Mouse (Mus musculus): ENCODE measurements at regions not wholly inside any gene's neighbourhood (a gene's known extent, or its start where the extent isn't known, plus 50 kb on each side); places are given as distances from the start of the nearest gene placed in this dataset.

GRCm38 (mm10) chr6:127359391-127359874, 87.2 kb upstream of the Parp11 start:
- Histone ChIP-seq H3K9ac (replicated peaks) (no peak overlapping the region), H3K27me3 (replicated peaks) (0 out of 2 replicates have a peak, but pooled peaks cover 2% of the 10 kb centered on the region), H3K4me1 (0 out of 2 replicates have a peak, but pooled peaks cover 2% of the 10 kb centered on the region), H3K36me3 (no peaks in the 10 kb centered on the region), H3K4me2 (no peak overlapping the region), H3K4me3 (replicated peaks) (no peak overlapping the region), H3K27ac (replicated peaks) (no peak overlapping the region), H3K9me3 (replicated peaks) (no peaks in the 10 kb centered on the region)
- no peak for ATAC-seq (ENCODE audit: low FRiP score)
- WGBS, result 49% methylated on average over 9 of the region's 9 CpGs

GRCm38 (mm10) chr6:127362166-127362565, 84.5 kb upstream of the Parp11 start:
- Histone ChIP-seq H3K4me1 (0 out of 2 replicates have a peak, but pooled peaks cover 2% of the 10 kb centered on the region), H3K4me3 (replicated peaks) (no peak overlapping the region), H3K4me2 (no peak overlapping the region), H3K27me3 (replicated peaks) (0 out of 2 replicates have a peak, but pooled peaks cover 9% of the 10 kb centered on the region), H3K9me3 (replicated peaks) (no peaks in the 10 kb centered on the region), H3K36me3 (no peaks in the 10 kb centered on the region), H3K27ac (replicated peaks) (no peak overlapping the region), H3K9ac (replicated peaks) (no peak overlapping the region)
- WGBS, result 87% methylated on average over 5 of the region's 5 CpGs
- ATAC-seq (ENCODE audit: low FRiP score), result no peak

GRCm38 (mm10) chr6:127362966-127363752, 83.5 kb upstream of the Parp11 start:
- Histone ChIP-seq H3K36me3 (no peaks in the 10 kb centered on the region), H3K4me3 (replicated peaks) (no peak overlapping the region), H3K9ac (replicated peaks) (no peak overlapping the region), H3K27me3 (replicated peaks) (0 out of 2 replicates have a peak, but pooled peaks cover 9% of the 10 kb centered on the region), H3K4me2 (no peak overlapping the region), H3K4me1 (0 out of 2 replicates have a peak, but pooled peaks cover 2% of the 10 kb centered on the region), H3K9me3 (replicated peaks) (no peaks in the 10 kb centered on the region), H3K27ac (replicated peaks) (no peak overlapping the region)
- WGBS, result 14% methylated on average over 8 of the region's 8 CpGs
- peak; percentile 61; the same call in 1 of the 2 replicates for ATAC-seq (ENCODE audit: low FRiP score)

- Histone ChIP-seq H3K4me1 (0 out of 2 replicates have a peak, but pooled peaks cover 2% of the 10 kb centered on the region), H3K9me3 (replicated peaks) (no peaks in the 10 kb centered on the region), H3K27ac (replicated peaks) (no peak overlapping the region), H3K4me2 (no peak overlapping the region), H3K36me3 (no peaks in the 10 kb centered on the region), H3K27me3 (replicated peaks) (0 out of 2 replicates have a peak, but pooled peaks cover 9% of the 10 kb centered on the region), H3K9ac (replicated peaks) (no peak overlapping the region), H3K4me3 (replicated peaks) (no peak overlapping the region)
- 32% methylated on average over 7 of the region's 7 CpGs for WGBS
- no peak for ATAC-seq (ENCODE audit: low FRiP score)
Measured at GRCm38 (mm10) chr6:127363871-127364590, 82.6 kb upstream of the Parp11 start.

DNA sequence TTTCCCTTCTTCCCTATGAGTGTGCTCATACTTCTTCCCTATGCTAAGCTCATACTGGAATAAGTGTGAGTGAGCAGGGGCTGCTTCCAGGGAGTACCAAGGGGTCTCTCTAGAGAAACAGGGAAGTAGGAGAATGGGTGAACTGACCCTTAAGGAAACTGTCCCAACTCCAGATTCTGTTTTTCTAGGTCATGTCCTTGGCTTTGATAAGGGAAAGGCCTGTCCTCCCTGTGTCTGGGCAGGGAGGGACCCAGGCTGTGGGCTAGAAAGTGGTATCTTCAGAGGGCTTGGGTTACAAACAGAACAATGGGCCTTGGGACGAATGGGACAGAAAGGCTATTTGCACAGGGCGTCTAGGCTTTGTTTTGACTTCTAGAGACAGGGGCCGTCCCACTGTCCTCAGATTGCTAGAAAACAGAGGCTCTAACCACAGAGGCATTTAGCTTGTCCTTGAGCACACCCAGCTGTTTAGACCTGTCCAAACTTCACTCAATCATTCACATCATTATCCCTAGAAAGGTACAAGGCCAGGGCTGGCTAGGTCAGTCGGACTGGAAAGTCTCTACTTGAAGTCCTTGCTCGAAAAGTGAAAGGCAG, 82.0 kb upstream of the Parp11 start:
- Histone ChIP-seq H3K9ac (replicated peaks) (no peak overlapping the region), H3K4me3 (replicated peaks) (no peak overlapping the region), H3K36me3 (no peaks in the 10 kb centered on the region), H3K27me3 (replicated peaks) (0 out of 2 replicates have a peak, but pooled peaks cover 9% of the 10 kb centered on the region), H3K9me3 (replicated peaks) (no peaks in the 10 kb centered on the region), H3K27ac (replicated peaks) (no peak overlapping the region), H3K4me2 (no peak overlapping the region), H3K4me1 (0 out of 2 replicates have a peak, but pooled peaks cover 2% of the 10 kb centered on the region)
- no peak for ATAC-seq (ENCODE audit: low FRiP score)
- 48% methylated on average over 5 of the region's 5 CpGs for WGBS

- no peak overlapping the region for H3K4me2 ChIP-seq
- H3K36me3 ChIP-seq, result no peaks in the 10 kb centered on the region
- H3K27me3 ChIP-seq (replicated peaks), result 0 out of 2 replicates have a peak, but pooled peaks cover 9% of the 10 kb centered on the region
- no peak overlapping the region for H3K4me3 ChIP-seq (replicated peaks)
- no peak overlapping the region for H3K9ac ChIP-seq (replicated peaks)
- ATAC-seq (ENCODE audit: low FRiP score), result no peak
- no peak overlapping the region for H3K27ac ChIP-seq (replicated peaks)
- 54% methylated on average over 7 of the region's 7 CpGs for WGBS
- H3K9me3 ChIP-seq (replicated peaks), result no peaks in the 10 kb centered on the region
- H3K4me1 ChIP-seq, result 0 out of 2 replicates have a peak, but pooled peaks cover 2% of the 10 kb centered on the region
Measured at GRCm38 (mm10) chr6:127365246-127365645, 81.4 kb upstream of the Parp11 start.

- WGBS, result 63% methylated on average over 2 of the region's 2 CpGs
- Histone ChIP-seq H3K4me3 (replicated peaks) (no peak overlapping the region), H3K4me1 (0 out of 2 replicates have a peak, but pooled peaks cover 2% of the 10 kb centered on the region)
Measured at GRCm38 (mm10) chr6:127365651-127366050, 81.0 kb upstream of the Parp11 start.

GRCm38 (mm10) chr6:127373052-127373451, 73.6 kb upstream of the Parp11 start:
- Histone ChIP-seq H3K4me3 (replicated peaks) (no peak overlapping the region), H3K4me1 (peaks cover 12% of the 10 kb centered on the region), H3K27me3 (replicated peaks) (no peaks in the 10 kb centered on the region), H3K27ac (replicated peaks) (no peak overlapping the region), H3K9ac (replicated peaks) (no peak overlapping the region), H3K9me3 (replicated peaks) (no peaks in the 10 kb centered on the region), H3K4me2 (no peak overlapping the region), H3K36me3 (no peaks in the 10 kb centered on the region)
- 44% methylated on average over 5 of the region's 5 CpGs for WGBS
- ATAC-seq (ENCODE audit: low FRiP score), result no peak

More at GRCm38 (mm10) chr6:127365651-127366050, 81.0 kb upstream of the Parp11 start:
- ATAC-seq (ENCODE audit: low FRiP score), result no peak
- H3K27ac ChIP-seq (replicated peaks), result no peak overlapping the region
- H3K4me2 ChIP-seq, result no peak overlapping the region
- H3K36me3 ChIP-seq, result no peaks in the 10 kb centered on the region
- H3K9me3 ChIP-seq (replicated peaks), result no peaks in the 10 kb centered on the region
- H3K27me3 ChIP-seq (replicated peaks), result 0 out of 2 replicates have a peak, but pooled peaks cover 9% of the 10 kb centered on the region
- no peak overlapping the region for H3K9ac ChIP-seq (replicated peaks)

DNA sequence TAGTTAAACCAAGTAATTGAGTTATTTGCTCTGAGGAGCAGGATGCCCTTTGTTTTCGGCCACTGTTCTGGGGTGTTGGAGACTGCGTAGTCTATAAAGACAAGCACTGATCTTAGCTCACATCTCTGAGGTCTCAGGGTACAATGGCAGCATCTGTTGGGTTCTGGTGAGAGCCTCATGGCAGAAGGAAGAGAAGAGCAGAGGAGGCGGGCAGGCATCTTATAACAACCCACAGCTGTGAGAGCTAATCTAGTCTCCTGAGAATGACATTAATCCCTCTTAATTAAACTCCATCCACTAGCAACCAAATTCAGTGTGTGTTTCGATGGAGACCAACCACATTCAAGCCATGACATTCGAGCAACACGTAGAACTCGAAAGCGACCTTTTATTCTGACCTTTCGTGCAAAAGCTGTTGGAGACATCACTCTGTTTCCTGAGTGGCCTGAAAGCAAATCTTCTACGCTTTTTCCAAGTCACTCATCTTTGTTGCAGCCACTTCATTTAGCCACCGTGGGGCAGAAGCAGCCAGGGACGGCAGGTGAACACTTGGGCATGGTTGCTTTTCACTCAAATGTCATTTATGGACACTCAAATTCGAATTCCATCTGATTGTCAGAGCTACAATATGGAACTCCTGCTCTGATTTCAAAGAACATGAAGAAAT, 72.7 kb upstream of the Parp11 start:
- no peak overlapping the region for H3K4me3 ChIP-seq (replicated peaks)
- H3K27me3 ChIP-seq (replicated peaks), result no peaks in the 10 kb centered on the region
- H3K9ac ChIP-seq (replicated peaks), result no peak overlapping the region
- no peak for ATAC-seq (ENCODE audit: low FRiP score)
- peaks cover 12% of the 10 kb centered on the region for H3K4me1 ChIP-seq
- no peaks in the 10 kb centered on the region for H3K36me3 ChIP-seq
- WGBS, result 83% methylated on average over 13 of the region's 13 CpGs
- H3K9me3 ChIP-seq (replicated peaks), result no peaks in the 10 kb centered on the region
- no peak overlapping the region for H3K27ac ChIP-seq (replicated peaks)
- H3K4me2 ChIP-seq, result no peak overlapping the region

GRCm38 (mm10) chr6:127374464-127375143, 72.0 kb upstream of the Parp11 start:
- H3K9ac ChIP-seq (replicated peaks), result no peak overlapping the region
- no peak overlapping the region for H3K4me3 ChIP-seq (replicated peaks)
- H3K27ac ChIP-seq (replicated peaks), result no peak overlapping the region
- H3K36me3 ChIP-seq, result no peaks in the 10 kb centered on the region
- WGBS, result 58% methylated on average over 12 of the region's 12 CpGs
- peaks cover 12% of the 10 kb centered on the region for H3K4me1 ChIP-seq
- no peaks in the 10 kb centered on the region for H3K27me3 ChIP-seq (replicated peaks)
- H3K9me3 ChIP-seq (replicated peaks), result no peaks in the 10 kb centered on the region
- no peak overlapping the region for H3K4me2 ChIP-seq
- peak; percentile 61 for ATAC-seq (ENCODE audit: low FRiP score)

Data from neural tube, embryonic 15.5 days (tissue).